Mouse (Mus musculus) A20 (cell line): Measurements from ENCODE around the gene Olfr125.

Experiments
- DNase-seq: peaks from one replicate; pipeline ENCODE4 v3.0.0-alpha.2; 2011; ENCODE audit warnings: low read depth, low spot score

The Olfr125 gene

GRCm38 (mm10) chr17:37832649-37833048 lies at the start of gene Olfr125:
TSS of gene Olfr125 (plus strand) at chr17:37832949.
- no peak for DNase-seq

GRCm38 (mm10) chr17:37793229-37793628 lies 39.5 kb upstream of the Olfr125 start, which contains the start of gene Olfr123:
TSS of gene Olfr123 (plus strand) at chr17:37793529.
- no peak for DNase-seq

- DNase-seq, result no peak
Observed at GRCm38 (mm10) chr17:37799588-37799987, 33.2 kb upstream of the Olfr125 start, which contains the start of gene Olfr124. TSS of gene Olfr124 (plus strand) at chr17:37799888.

- DNase-seq, result no peak
Observed at GRCm38 (mm10) chr17:37847183-37847582, 14.4 kb downstream of the Olfr125 start, which contains the start of gene Olfr126. TSS of gene Olfr126 (plus strand) at chr17:37847483.

GRCm38 (mm10) chr17:37863901-37864300 lies 31.2 kb downstream of the Olfr125 start:
- DNase-seq, result no peak

GRCm38 (mm10) chr17:37869676-37870205 lies 37.0 kb downstream of the Olfr125 start:
- no peak for DNase-seq

- DNase-seq, result no peak
Observed at GRCm38 (mm10) chr17:37873830-37874229, 41.1 kb downstream of the Olfr125 start.
